Mouse (Mus musculus): ENCODE measurements around the gene Anxa11. TPM values are rescaled to one million over a fixed set of nuclear protein-coding genes. Genes with fewer than 3 reads are reported as not detected.

Gene Anxa11
- total and polyA plus RNA-seq, 3 experiments, result 7.6 to 40.5 TPM; not detected in 1

Other genes with a start within 250 kb of the Anxa11 start
- 56.3 and 71.0 TPM in 2 replicates for gene Ppif, start 148.0 kb upstream of the Anxa11 start, total RNA-seq (2012; rRNA removed)
- gene Ppif, start 148.0 kb upstream of the Anxa11 start, polyA plus RNA-seq (2012; ENCODE audit: insufficient read depth in 1 of 2, insufficient read length in 2 of 2, low read depth in 1 of 2, low replicate concordance in 2 of 2, missing spikeins in 1 of 2), result 100 to 1,000 TPM; 127 to 128 TPM
- gene Zcchc24, start 73.1 kb upstream of the Anxa11 start, total RNA-seq (2012; rRNA removed), result 1.8 and 2.3 TPM in 2 replicates
- 1 to 10 TPM in 1 of 2 experiments, not detected in 1; 8.7 TPM for gene Zcchc24, start 73.1 kb upstream of the Anxa11 start, polyA plus RNA-seq (2012; ENCODE audit: insufficient read depth in 1 of 2, insufficient read length in 2 of 2, low read depth in 1 of 2, low replicate concordance in 2 of 2, missing spikeins in 1 of 2)
- gene Plac9a, start 60.9 kb downstream of the Anxa11 start, total RNA-seq (2012; rRNA removed), result not detected in 2 replicates
- gene Plac9a, start 60.9 kb downstream of the Anxa11 start, polyA plus RNA-seq (2012; ENCODE audit: insufficient read depth in 1 of 2, insufficient read length in 2 of 2, low read depth in 1 of 2, low replicate concordance in 2 of 2, missing spikeins in 1 of 2), result not detected
- gene Tmem254a, start 85.5 kb downstream of the Anxa11 start, total RNA-seq (2012; rRNA removed), result 0.69 and 0.81 TPM in 2 replicates
- 1 to 10 TPM in 1 of 2 experiments, not detected in 1; 1.8 TPM for gene Tmem254a, start 85.5 kb downstream of the Anxa11 start, polyA plus RNA-seq (2012; ENCODE audit: insufficient read depth in 1 of 2, insufficient read length in 2 of 2, low read depth in 1 of 2, low replicate concordance in 2 of 2, missing spikeins in 1 of 2)
- gene Cphx1, start 96.1 kb downstream of the Anxa11 start, total RNA-seq (2012; rRNA removed), result not detected in 2 replicates
- not detected for gene Cphx1, start 96.1 kb downstream of the Anxa11 start, polyA plus RNA-seq (2012; ENCODE audit: insufficient read depth in 1 of 2, insufficient read length in 2 of 2, low read depth in 1 of 2, low replicate concordance in 2 of 2, missing spikeins in 1 of 2)
- not detected in 2 replicates for gene Duxbl1, start 136.4 kb downstream of the Anxa11 start, total RNA-seq (2012; rRNA removed)
- not detected for gene Duxbl1, start 136.4 kb downstream of the Anxa11 start, polyA plus RNA-seq (2012; ENCODE audit: insufficient read depth in 1 of 2, insufficient read length in 2 of 2, low read depth in 1 of 2, low replicate concordance in 2 of 2, missing spikeins in 1 of 2)
- gene Gm9780, start 200.6 kb downstream of the Anxa11 start, total RNA-seq (2012; rRNA removed), result not detected in 2 replicates
- not detected for gene Gm9780, start 200.6 kb downstream of the Anxa11 start, polyA plus RNA-seq (2012; ENCODE audit: insufficient read depth in 1 of 2, insufficient read length in 2 of 2, low read depth in 1 of 2, low replicate concordance in 2 of 2, missing spikeins in 1 of 2)
- 10.4 and 12.1 TPM in 2 replicates for gene Tmem254c, start 225.2 kb downstream of the Anxa11 start, total RNA-seq (2012; rRNA removed)
- gene Tmem254c, start 225.2 kb downstream of the Anxa11 start, polyA plus RNA-seq (2012; ENCODE audit: insufficient read depth in 1 of 2, insufficient read length in 2 of 2, low read depth in 1 of 2, low replicate concordance in 2 of 2, missing spikeins in 1 of 2), result 10 to 100 TPM in 1 of 2 experiments, not detected in 1; 36.0 TPM
- not detected in 2 replicates for gene Cphx2, start 239.4 kb downstream of the Anxa11 start, total RNA-seq (2012; rRNA removed)
- gene Cphx2, start 239.4 kb downstream of the Anxa11 start, polyA plus RNA-seq (2012; ENCODE audit: insufficient read depth in 1 of 2, insufficient read length in 2 of 2, low read depth in 1 of 2, low replicate concordance in 2 of 2, missing spikeins in 1 of 2), result not detected
- not detected in 2 replicates for gene Cphx3, start 240.1 kb downstream of the Anxa11 start, total RNA-seq (2012; rRNA removed)
- not detected for gene Cphx3, start 240.1 kb downstream of the Anxa11 start, polyA plus RNA-seq (2012; ENCODE audit: insufficient read depth in 1 of 2, insufficient read length in 2 of 2, low read depth in 1 of 2, low replicate concordance in 2 of 2, missing spikeins in 1 of 2)

Measured in MEL (cell line).